Mouse (Mus musculus) forebrain, embryonic 15.5 days (tissue): ENCODE measurements at regions not wholly inside any gene's neighbourhood (a gene's known extent, or its start where the extent isn't known, plus 50 kb on each side); places are given as distances from the start of the nearest gene placed in this dataset.

Experiments used
- ATAC-seq: fragments of 200-750 bp; cut with Nextera tagmentation; replicated peaks from 2 replicates; pipeline ENCODE4 v1.8.0; 2017; ENCODE audit warnings: mild to moderate bottlenecking, moderate TSS enrichment, moderate library complexity
- H3K27ac ChIP-seq: fragments of 300-500 bp; sonication (generic); replicated peaks from 2 replicates; pipeline ENCODE4 v1.5.1; 2015; ENCODE audit warnings: mild to moderate bottlenecking, inconsistent platforms
- H3K27me3 ChIP-seq: fragments of 300-500 bp; sonication (generic); 2 replicates; pipeline ENCODE4 v1.6.1; 2015; ENCODE audit warnings: inconsistent platforms
- H3K36me3 ChIP-seq: fragments of 300-500 bp; sonication (generic); 2 replicates; pipeline ENCODE4 v1.6.1; 2015; ENCODE audit warnings: mild to moderate bottlenecking, inconsistent platforms
- H3K4me1 ChIP-seq: fragments of 300-500 bp; sonication (generic); 2 replicates; pipeline ENCODE4 v1.6.1; 2015; ENCODE audit warnings: inconsistent platforms
- H3K4me2 ChIP-seq: fragments of 300-500 bp; sonication (generic); replicated peaks from 2 replicates; pipeline ENCODE4 v1.6.1; 2015; ENCODE audit warnings: mild to moderate bottlenecking, inconsistent platforms
- H3K4me3 ChIP-seq: fragments of 300-500 bp; sonication (generic); 2 replicates; pipeline ENCODE4 v1.5.1; 2015; ENCODE audit warnings: mild to moderate bottlenecking, inconsistent platforms
- H3K9ac ChIP-seq: fragments of 300-500 bp; sonication (generic); replicated peaks from 2 replicates; pipeline ENCODE4 v1.6.1; 2015; ENCODE audit warnings: mild to moderate bottlenecking, inconsistent platforms
- H3K9me3 ChIP-seq: fragments of 300-500 bp; sonication (generic); 2 replicates; pipeline ENCODE4 v1.6.1; 2016; ENCODE audit warnings: inconsistent platforms
- WGBS: fragments of 180-500 bp; shearing (Covaris S2); methylation state at CpG from one replicate; pipeline ENCODE4 v1.1.7; 2015; ENCODE audit warnings: mixed read lengths; 5-methylcytosine and 5-hydroxymethylcytosine counted together

DNA sequence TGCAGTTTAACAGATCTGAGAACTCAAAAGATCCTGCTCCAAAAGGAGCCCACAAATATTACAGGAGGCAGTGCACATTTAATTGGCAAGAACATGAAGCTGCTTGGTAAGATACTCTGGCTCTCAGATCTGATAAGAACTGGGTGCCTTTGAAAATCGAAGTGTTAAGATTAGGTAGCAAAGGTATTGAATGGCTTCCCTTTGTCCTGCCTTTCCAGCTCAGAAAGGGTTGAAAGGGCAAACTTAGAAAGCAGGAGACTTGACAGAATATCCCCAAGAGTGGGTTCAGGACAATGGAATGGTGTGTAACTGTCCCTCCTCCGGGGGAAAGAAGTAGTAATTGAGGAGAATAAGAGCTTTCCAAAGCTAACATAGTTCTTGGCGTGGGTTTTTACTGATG lies 431.4 kb downstream of the Gm10283 start:
- Histone ChIP-seq H3K9ac (no peak overlapping the region), H3K4me1 (no peaks in the 10 kb centered on the region), H3K27me3 (no peaks in the 10 kb centered on the region), H3K4me2 (no peak overlapping the region), H3K9me3 (no peaks in the 10 kb centered on the region), H3K4me3 (no peak overlapping the region), H3K27ac (no peak overlapping the region), H3K36me3 (no peaks in the 10 kb centered on the region)
- no peak for ATAC-seq
- WGBS: 34% methylated on average over 3 of the region's 3 CpGs

DNA sequence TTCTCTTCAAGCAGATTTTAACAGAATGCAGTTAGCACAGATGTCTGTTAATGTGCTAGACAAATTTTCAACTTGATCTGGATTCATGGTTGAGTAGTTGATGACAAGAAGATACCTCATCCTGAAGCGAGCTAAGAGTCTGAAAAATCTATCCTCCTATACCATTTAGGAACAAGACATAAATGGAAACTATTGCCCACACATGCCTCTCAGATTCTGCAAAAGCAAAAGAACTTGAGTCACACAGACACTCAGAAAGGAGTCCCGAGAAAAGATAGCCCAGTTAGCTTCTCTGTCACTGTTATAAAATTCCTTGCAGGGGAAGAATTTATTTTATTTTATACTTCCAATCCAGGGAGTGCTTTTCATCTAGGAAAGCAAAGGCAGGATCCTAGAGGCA lies 447.9 kb downstream of the Gm10283 start:
- ATAC-seq: no peak
- WGBS: 80% methylated on average over 2 of the region's 2 CpGs
- H3K36me3 ChIP-seq: no peaks in the 10 kb centered on the region

GRCm38 (mm10) chr8:60028676-60029075 lies 474.3 kb downstream of the Gm10283 start:
- H3K36me3 ChIP-seq: no peaks in the 10 kb centered on the region
- WGBS: 61% methylated on average over 2 of the region's 2 CpGs

More for the DNA sequence above, 447.9 kb downstream of the Gm10283 start:
- H3K27me3 ChIP-seq: no peaks in the 10 kb centered on the region
- no peak overlapping the region for H3K4me3 ChIP-seq
- H3K27ac ChIP-seq: no peak overlapping the region
- H3K9me3 ChIP-seq: no peaks in the 10 kb centered on the region
- H3K9ac ChIP-seq: no peak overlapping the region
- H3K4me2 ChIP-seq: no peak overlapping the region
- H3K4me1 ChIP-seq: no peaks in the 10 kb centered on the region

More at GRCm38 (mm10) chr8:60028676-60029075, 474.3 kb downstream of the Gm10283 start:
- H3K9ac ChIP-seq: no peak overlapping the region
- H3K4me2 ChIP-seq: no peak overlapping the region
- H3K27ac ChIP-seq: no peak overlapping the region
- no peaks in the 10 kb centered on the region for H3K9me3 ChIP-seq
- no peaks in the 10 kb centered on the region for H3K4me1 ChIP-seq
- H3K27me3 ChIP-seq: no peaks in the 10 kb centered on the region
- H3K4me3 ChIP-seq: no peak overlapping the region
- peak; percentile 72 for ATAC-seq
